Mouse (Mus musculus) adrenal gland, postnatal 0 days (tissue): ENCODE measurements around the gene Pdzk1ip1. TPM values are rescaled to one million over a fixed set of nuclear protein-coding genes. Genes with fewer than 3 reads are reported as not detected.

Source experiments
- polyA plus RNA-seq: library from polyadenylated mRNA; unstranded; fragments of >200 nt; fragmentation: Nextera tagmentation; extraction: Ambion mirVana; gene quantifications from 2 replicates; pipeline ENCODE4 v1.2.1, GENCODE M21; 2015

The Pdzk1ip1 gene
- 7.3 and 9.1 TPM in 2 replicates for polyA plus RNA-seq

GRCm38 (mm10) chr4:115088611-115089338 lies at the start of gene Pdzk1ip1:
TSS of gene Pdzk1ip1 (plus strand) at chr4:115088708.

GRCm38 (mm10) chr4:115056371-115056920 lies 32.1 kb upstream of the Pdzk1ip1 start, which contains the start of gene Tal1:
TSS of gene Tal1 (plus strand) at chr4:115056426.

GRCm38 (mm10) chr4:115133621-115134295 lies 45.2 kb downstream of the Pdzk1ip1 start, which contains the start of gene Cyp4x1:
TSS of gene Cyp4x1 (minus strand) at chr4:115134281.

Other genes with a start within 250 kb of the Pdzk1ip1 start
- gene Foxd2, start 179.8 kb upstream of the Pdzk1ip1 start, polyA plus RNA-seq: 2.4 and 5.9 TPM in 2 replicates
- not detected in 2 replicates for gene Foxe3, start 162.7 kb upstream of the Pdzk1ip1 start, polyA plus RNA-seq
- gene Cmpk1, start 101.5 kb upstream of the Pdzk1ip1 start, polyA plus RNA-seq: 133 and 144 TPM in 2 replicates
- 1.7 and 2.6 TPM in 2 replicates for gene Stil, start 88.5 kb upstream of the Pdzk1ip1 start, polyA plus RNA-seq
- 0.74 and 1.4 TPM in 2 replicates for gene Tal1, start 32.3 kb upstream of the Pdzk1ip1 start, polyA plus RNA-seq
- gene Cyp4x1, start 45.6 kb downstream of the Pdzk1ip1 start, polyA plus RNA-seq: 0.29 and 1.8 TPM in 2 replicates
- not detected in 2 replicates for gene Cyp4a29, start 153.4 kb downstream of the Pdzk1ip1 start, polyA plus RNA-seq
- gene Cyp4a12a, start 210.3 kb downstream of the Pdzk1ip1 start, polyA plus RNA-seq: 0.14 TPM in 1 of 2 replicates, not detected in the other